Mouse (Mus musculus) CH12.LX (cell line): Measurements from ENCODE around the gene Psma5. TPM values are rescaled to one million over a fixed set of nuclear protein-coding genes. Genes with fewer than 3 reads are reported as not detected.

ENCODE experiments used
- DNase-seq: peaks from one replicate; pipeline ENCODE4 v3.0.0-alpha.2; 2013; ENCODE audit errors: extremely low read depth
- H3K27ac ChIP-seq: 2 replicates; pipeline ENCODE4 v1.5.1; 2012; ENCODE audit warnings: low read depth, mild to moderate bottlenecking, control low read depth, moderate library complexity; ENCODE audit not compliant: insufficient read depth
- H3K27me3 ChIP-seq: replicated peaks from 2 replicates; pipeline ENCODE3; 2012; ENCODE audit warnings: inconsistent platforms
- H3K36me3 ChIP-seq, 2 experiments: replicated peaks in 1 of 2; 2 replicates each; pipeline versions ENCODE3 to v1.6.1; 2012; ENCODE audit warnings: inconsistent platforms in 1 of 2, low read length in 1 of 2, mild to moderate bottlenecking in 1 of 2, mixed read lengths in 1 of 2, moderate library complexity in 1 of 2; ENCODE audit not compliant: control insufficient read depth in 1 of 2, insufficient read depth in 1 of 2
- H3K4me1 ChIP-seq, 2 experiments: 2 replicates each; pipeline ENCODE4 v1.6.1; 2012; ENCODE audit warnings: inconsistent platforms in 1 of 2, moderate library complexity in 1 of 2; ENCODE audit not compliant: insufficient read depth in 2 of 2, control insufficient read depth in 1 of 2
- H3K4me2 ChIP-seq: 2 replicates; pipeline ENCODE4 v1.6.1; 2012; ENCODE audit warnings: low read depth, mild to moderate bottlenecking, control low read depth; ENCODE audit not compliant: poor library complexity, insufficient read depth, severe bottlenecking
- H3K4me3 ChIP-seq, 3 experiments: fragments of 150-350 bp in 1 of 3; sonication (generic) in 1 of 3; replicated peaks in 1 of 3; 2 replicates each; pipeline versions ENCODE3 to v1.5.1; 2011 to 2012; ENCODE audit warnings: low read depth in 2 of 3, low read length in 2 of 3, mild to moderate bottlenecking in 2 of 3, moderate library complexity in 2 of 3, control low read depth in 1 of 3, improper control_type of control experiment in 1 of 3, inconsistent platforms in 1 of 3, mixed read lengths in 1 of 3; ENCODE audit not compliant: poor library complexity in 1 of 3
- H3K79me2 ChIP-seq: replicated peaks from 2 replicates; pipeline ENCODE4 v1.6.1; 2012; ENCODE audit warnings: mild to moderate bottlenecking, moderate library complexity; ENCODE audit not compliant: control insufficient read depth, poor library complexity, insufficient read depth, severe bottlenecking; ENCODE audit errors: extremely low read depth
- H3K9ac ChIP-seq: 2 replicates; pipeline ENCODE4 v1.6.1; 2012; ENCODE audit warnings: low read depth, mild to moderate bottlenecking, control low read depth, moderate library complexity; ENCODE audit not compliant: insufficient read depth
- H3K9me3 ChIP-seq: replicated peaks from 2 replicates; pipeline ENCODE3; 2012; ENCODE audit warnings: low read length, inconsistent platforms, mixed read lengths
- BHLHE40 ChIP-seq: IDR thresholded peaks from 2 replicates; pipeline ENCODE4 v1.6.1; 2011; ENCODE audit warnings: mild to moderate bottlenecking, low read depth, low read length, improper control_type of control experiment
- CHD1 ChIP-seq: IDR thresholded peaks from 2 replicates; pipeline ENCODE4 v1.6.1; 2012; ENCODE audit warnings: low read depth, low read length, improper control_type of control experiment, inconsistent platforms
- CHD2 ChIP-seq: IDR thresholded peaks from 2 replicates; pipeline ENCODE4 v1.6.1; 2011; ENCODE audit warnings: low read length, improper control_type of control experiment
- CTCF ChIP-seq, 2 experiments: IDR thresholded peaks in 1 of 2; conservative IDR thresholded peaks in 1 of 2; 2 replicates each; pipeline ENCODE4 v1.5.1; 2011 to 2012; ENCODE audit warnings: low read depth in 2 of 2, low read length in 2 of 2, improper control_type of control experiment in 1 of 2, inconsistent platforms in 1 of 2, mild to moderate bottlenecking in 1 of 2, moderate library complexity in 1 of 2
- E2F4 ChIP-seq: IDR thresholded peaks from 2 replicates; pipeline ENCODE4 v1.6.1; 2011; ENCODE audit warnings: low read depth, low read length, improper control_type of control experiment; ENCODE audit not compliant: insufficient replicate concordance
- ELF1 ChIP-seq: IDR thresholded peaks from 2 replicates; pipeline ENCODE4 v1.6.1; 2014; ENCODE audit warnings: low read depth, mild to moderate bottlenecking, inconsistent platforms, low read length, improper control_type of control experiment
- HCFC1 ChIP-seq: IDR thresholded peaks from 2 replicates; pipeline ENCODE4 v1.6.1; 2012; ENCODE audit warnings: low read depth, mild to moderate bottlenecking, inconsistent platforms, low read length, improper control_type of control experiment
- IRF4 ChIP-seq: IDR thresholded peaks from 2 replicates; pipeline ENCODE4 v1.6.1; 2014; ENCODE audit warnings: low read depth, mild to moderate bottlenecking, inconsistent platforms, low read length, improper control_type of control experiment
- JUN ChIP-seq: IDR thresholded peaks from 2 replicates; pipeline ENCODE4 v1.6.1; 2011; ENCODE audit warnings: low read depth, mild to moderate bottlenecking, low read length, improper control_type of control experiment, moderate library complexity; ENCODE audit not compliant: insufficient read depth
- KAT2A ChIP-seq: IDR thresholded peaks from 2 replicates; pipeline ENCODE4 v1.6.1; 2012; ENCODE audit warnings: low read length, improper control_type of control experiment, inconsistent platforms; ENCODE audit not compliant: insufficient replicate concordance
- MAFK ChIP-seq: IDR thresholded peaks from 2 replicates; pipeline ENCODE4 v1.6.1; 2011; ENCODE audit warnings: low read length, improper control_type of control experiment; ENCODE audit not compliant: insufficient replicate concordance
- MAX ChIP-seq: IDR thresholded peaks from 2 replicates; pipeline ENCODE4 v1.6.1; 2011; ENCODE audit warnings: low read length, improper control_type of control experiment
- MAZ ChIP-seq: IDR thresholded peaks from 2 replicates; pipeline ENCODE4 v1.6.1; 2012; ENCODE audit warnings: low read depth, mild to moderate bottlenecking, inconsistent platforms, low read length, improper control_type of control experiment, moderate library complexity
- MEF2A ChIP-seq: IDR thresholded peaks from 2 replicates; pipeline ENCODE4 v1.6.1; 2014; ENCODE audit warnings: low read depth, mild to moderate bottlenecking, inconsistent platforms, low read length, improper control_type of control experiment, borderline replicate concordance
- NELFE ChIP-seq: IDR thresholded peaks from 2 replicates; pipeline ENCODE4 v1.6.1; 2011; ENCODE audit warnings: low read depth, low read length, improper control_type of control experiment
- POLR2AphosphoS2 ChIP-seq: IDR thresholded peaks from 2 replicates; pipeline ENCODE4 v1.6.1; 2011; ENCODE audit warnings: low read depth, low read length, improper control_type of control experiment
- RAD21 ChIP-seq: IDR thresholded peaks from 2 replicates; pipeline ENCODE4 v1.6.1; 2011; ENCODE audit warnings: low read depth, mild to moderate bottlenecking, low read length, improper control_type of control experiment, moderate library complexity
- SMC3 ChIP-seq: IDR thresholded peaks from 2 replicates; pipeline ENCODE4 v1.6.1; 2011; ENCODE audit warnings: low read depth, low read length, improper control_type of control experiment
- TCF12 ChIP-seq: IDR thresholded peaks from 2 replicates; pipeline ENCODE4 v1.6.1; 2014; ENCODE audit warnings: low read depth, mild to moderate bottlenecking, inconsistent platforms, low read length, improper control_type of control experiment
- UBTF ChIP-seq: IDR thresholded peaks from 2 replicates; pipeline ENCODE4 v1.6.1; 2012; ENCODE audit warnings: low read depth, mild to moderate bottlenecking, inconsistent platforms, low read length, improper control_type of control experiment, moderate library complexity
- USF2 ChIP-seq: conservative IDR thresholded peaks from 2 replicates; pipeline ENCODE4 v1.6.1; 2011; ENCODE audit warnings: low read depth, low read length, improper control_type of control experiment
- ZC3H11A ChIP-seq: IDR thresholded peaks from 2 replicates; pipeline ENCODE4 v1.6.1; 2012; ENCODE audit warnings: low read depth, mild to moderate bottlenecking, inconsistent platforms, low read length, improper control_type of control experiment
- ZKSCAN1 ChIP-seq: IDR thresholded peaks from 2 replicates; pipeline ENCODE4 v1.6.1; 2012; ENCODE audit warnings: low read depth, inconsistent platforms, low read length, improper control_type of control experiment, borderline replicate concordance
- ZNF384 ChIP-seq: IDR thresholded peaks from 2 replicates; pipeline ENCODE4 v1.6.1; 2012; ENCODE audit warnings: low read depth, low read length, improper control_type of control experiment, inconsistent platforms
- dilution Hi-C: fragments of 300-500 bp; cut with MboI; formaldehyde crosslinking; loops from 2 replicates; pipeline ENCODE4 v1.14.3; 2020; ENCODE audit warnings: low sequenced_read_pairs; ENCODE audit not compliant: extremely low pct_unique_long_range_greater_than_20kb, extremely low pct_ligation_motif_present
- in situ Hi-C: fragments of 300-500 bp; cut with MboI; formaldehyde crosslinking; loops from 3 replicates; pipeline ENCODE4 v1.14.3; 2019; ENCODE audit warnings: low sequenced_read_pairs, low pct_ligation_motif_present, low pct_unique_long_range_greater_than_20kb, mixed read lengths
- polyA plus RNA-seq: library from polyadenylated mRNA; unstranded; fragments of >175 nt; gene quantifications from 2 replicates; pipeline ENCODE4 v1.2.1, GENCODE M21; 2012; ENCODE audit warnings: low read depth; ENCODE audit not compliant: insufficient read length
- total RNA-seq, 2 experiments: library from RNA; depleted of rRNA; stranded (reverse); fragments of 300-350 nt in 1 of 2; fragments of >200 nt in 1 of 2; gene quantifications; 2 replicates each; pipeline ENCODE4 v1.2.3; 2012 to 2014

The Psma5 gene
- total and polyA plus RNA-seq, 3 experiments: 245 to 341 (median 264) TPM

DNA sequence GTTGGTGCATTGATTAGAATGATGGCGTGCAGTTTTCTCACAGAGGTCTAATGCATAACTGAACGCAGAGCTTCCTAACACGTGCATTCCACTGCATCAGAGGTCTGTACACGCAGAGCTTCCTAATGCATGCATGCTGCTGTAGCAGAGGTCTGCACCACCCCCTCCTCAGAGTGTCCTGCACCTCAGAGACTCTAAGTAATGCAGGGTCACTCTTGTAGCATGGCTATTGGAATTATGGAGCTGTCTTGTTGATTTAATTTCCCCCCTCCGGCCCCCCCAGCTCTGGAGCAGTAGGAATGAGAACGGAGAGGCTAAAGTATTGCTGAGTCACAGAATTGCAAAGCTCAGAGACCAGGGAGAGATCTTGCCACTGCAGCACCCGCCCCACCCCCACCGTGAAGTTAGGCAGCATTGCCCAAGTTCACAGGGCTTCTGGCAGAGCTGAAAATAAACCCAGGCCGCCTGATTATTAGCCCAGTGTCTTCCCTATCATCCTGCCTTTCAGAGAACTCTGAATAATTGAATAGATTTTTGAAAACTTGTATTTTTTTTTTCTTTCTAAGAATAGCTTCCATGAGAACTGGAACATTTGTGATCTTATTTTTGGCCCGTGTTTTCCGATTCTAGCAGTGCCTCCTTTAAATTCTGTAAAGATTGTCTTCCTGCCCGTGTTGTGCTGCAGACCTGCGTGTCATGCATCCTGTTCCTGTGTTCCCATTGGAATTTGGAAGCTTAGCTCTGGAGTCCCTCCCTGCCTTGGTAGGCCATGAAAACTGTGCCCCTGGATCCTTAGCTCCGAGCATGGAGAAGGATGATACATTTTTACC is 39.7 kb downstream of the Psma5 start:
- dilution Hi-C loops (no loop called here), in situ Hi-C loops (no loop called here)
- no peak overlapping the region for H3K4me3 ChIP-seq
- no peak overlapping the region for H3K9ac ChIP-seq
- H3K4me2 ChIP-seq: no peak overlapping the region
- no peaks in the 10 kb centered on the region for H3K27me3 ChIP-seq
- H3K27ac ChIP-seq: no peak overlapping the region
- no peak for DNase-seq
- peaks cover 0 to 15% of the 10 kb centered on the region in 2 experiments; a peak in 2 of 4 replicates for H3K4me1 ChIP-seq
- no peak for TF ChIP-seq CHD1
- TF ChIP-seq MEF2A: no peak
- TF ChIP-seq MAZ: no peak
- no peak for TF ChIP-seq ZC3H11A
- TF ChIP-seq KAT2A: no peak
- TF ChIP-seq USF2: no peak
- no peak for TF ChIP-seq TCF12
- no peak for TF ChIP-seq CHD2
- no peak for TF ChIP-seq SMC3
- TF ChIP-seq JUN: no peak
- no peak for TF ChIP-seq ZNF384
- TF ChIP-seq BHLHE40: no peak
- no peak for TF ChIP-seq MAFK
- no peak for TF ChIP-seq MAX
- no peak for TF ChIP-seq CTCF (conservative IDR thresholded peaks at IDR 0.05 in 1 of 2, IDR thresholded peaks at IDR 0.05 in 1 of 2; ENCODE audit: low read depth in 2 of 2, low read length in 2 of 2)
- no peaks in the 10 kb centered on the region for H3K9me3 ChIP-seq
- H3K79me2 ChIP-seq: no peaks in the 10 kb centered on the region
- H3K36me3 ChIP-seq: no peaks in the 10 kb centered on the region

DNA sequence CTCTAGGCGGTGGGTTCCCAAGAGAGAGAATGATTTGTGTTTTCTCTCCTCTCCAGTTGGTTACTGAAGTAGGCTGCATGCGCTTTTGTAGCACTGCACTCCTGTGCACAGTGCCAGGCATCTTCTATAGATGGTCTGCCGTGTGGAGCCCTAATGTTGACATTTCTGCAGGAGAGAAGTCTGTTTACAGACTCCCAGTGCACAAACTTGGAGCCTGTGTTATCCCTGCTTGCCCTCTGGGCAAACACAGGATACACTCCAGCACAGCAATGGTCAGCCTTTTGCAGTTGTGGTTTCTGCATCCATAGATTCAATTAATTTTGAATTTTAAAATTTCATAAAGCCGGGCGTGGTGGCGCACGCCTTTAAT is 40.3 kb downstream of the Psma5 start:
- H3K4me3 ChIP-seq: no peak overlapping the region
- TF ChIP-seq ELF1 (no peak), POLR2AphosphoS2 (no peak), NELFE (no peak), E2F4 (no peak), IRF4 (no peak), ZKSCAN1 (no peak), ZNF384 (no peak), HCFC1 (no peak), SMC3 (no peak), RAD21 (no peak), USF2 (no peak), UBTF (no peak), CHD1 (no peak)
- DNase-seq: no peak
- H3K9ac ChIP-seq: no peak overlapping the region
- H3K27ac ChIP-seq: no peak overlapping the region
- in situ Hi-C loops: no loop called here
- H3K27me3 ChIP-seq: no peaks in the 10 kb centered on the region
- dilution Hi-C loops: no loop called here
- H3K9me3 ChIP-seq: no peaks in the 10 kb centered on the region
- no peaks in the 10 kb centered on the region for H3K36me3 ChIP-seq
- H3K4me2 ChIP-seq: no peak overlapping the region
- H3K4me1 ChIP-seq: peaks cover 0 to 9% of the 10 kb centered on the region in 2 experiments; a peak in 1 of 4 replicates
- no peaks in the 10 kb centered on the region for H3K79me2 ChIP-seq
